Mouse (Mus musculus) G1E (cell line): ENCODE measurements around the gene Nelfa.

Source experiments
- CTCF ChIP-seq: IDR thresholded peaks from 2 replicates; pipeline ENCODE4 v1.5.1; 2012; ENCODE audit warnings: low read depth, low read length, inconsistent platforms, mixed read lengths
- GATA1 ChIP-seq: IDR thresholded peaks from 2 replicates; pipeline ENCODE4 v1.6.1; 2012; ENCODE audit warnings: borderline replicate concordance, low read length, inconsistent platforms, mixed read lengths
- GATA2 ChIP-seq: IDR thresholded peaks from 2 replicates; pipeline ENCODE4 v1.6.1; 2012; ENCODE audit warnings: low read depth, low read length, inconsistent platforms, borderline replicate concordance
- POLR2AphosphoS5 ChIP-seq: IDR thresholded peaks from 2 replicates; pipeline ENCODE4 v1.6.1; 2012; ENCODE audit warnings: low read depth, low read length, inconsistent platforms; ENCODE audit not compliant: insufficient replicate concordance
- TAL1 ChIP-seq: conservative IDR thresholded peaks from 2 replicates; pipeline ENCODE4 v1.6.1; 2012; ENCODE audit warnings: low read depth, low read length, inconsistent platforms, mixed read lengths

- TF ChIP-seq CTCF: no peak
- no peak for TF ChIP-seq GATA1
- TF ChIP-seq TAL1: no peak
- TF ChIP-seq POLR2AphosphoS5: no peak
- TF ChIP-seq GATA2: no peak
Observed at GRCm38 (mm10) chr5:33875472-33875871, 60.7 kb downstream of the Nelfa start.
